Mouse (Mus musculus) kidney, postnatal 0 days (tissue): ENCODE results near the gene Snx11. TPM values are rescaled to one million over a fixed set of nuclear protein-coding genes. Genes with fewer than 3 reads are reported as not detected.

ENCODE experiments used
- ATAC-seq: fragments of 200-750 bp; cut with Nextera tagmentation; replicated peaks from 2 replicates; pipeline ENCODE4 v1.8.0; 2017; ENCODE audit warnings: low read depth, moderate number of reproducible peaks, moderate TSS enrichment, moderate library complexity; ENCODE audit not compliant: low FRiP score
- DNase-seq: peaks from one replicate; pipeline ENCODE4 v3.0.0-alpha.2; 2016; ENCODE audit warnings: low spot score
- H3K27ac ChIP-seq: fragments of 300-500 bp; sonication (generic); 2 replicates; pipeline ENCODE4 v1.5.1; 2014; ENCODE audit warnings: mild to moderate bottlenecking
- H3K27me3 ChIP-seq: fragments of 300-500 bp; sonication (generic); 2 replicates; pipeline ENCODE4 v1.6.1; 2014; ENCODE audit warnings: low read length, mixed read lengths; ENCODE audit not compliant: insufficient read depth
- H3K36me3 ChIP-seq: fragments of 300-500 bp; sonication (generic); 2 replicates; pipeline ENCODE4 v1.6.1; 2014; ENCODE audit warnings: low read length, mixed read lengths; ENCODE audit not compliant: insufficient read depth
- H3K4me1 ChIP-seq: fragments of 300-500 bp; sonication (generic); replicated peaks from 2 replicates; pipeline ENCODE4 v1.6.1; 2014; ENCODE audit warnings: antibody characterized with exemption, low read length, mixed read lengths; ENCODE audit not compliant: insufficient read depth
- H3K4me2 ChIP-seq: fragments of 300-500 bp; sonication (generic); 2 replicates; pipeline ENCODE4 v1.6.1; 2014; ENCODE audit warnings: mild to moderate bottlenecking, low read length, moderate library complexity, mixed read lengths
- H3K4me3 ChIP-seq: fragments of 300-500 bp; sonication (generic); replicated peaks from 2 replicates; pipeline ENCODE4 v1.5.1; 2014; ENCODE audit warnings: low read depth, low read length
- H3K9ac ChIP-seq: fragments of 300-500 bp; sonication (generic); 2 replicates; pipeline ENCODE4 v1.6.1; 2014; ENCODE audit warnings: low read depth, low read length
- H3K9me3 ChIP-seq: fragments of 300-500 bp; sonication (generic); replicated peaks from 2 replicates; pipeline ENCODE4 v1.6.1; 2016; ENCODE audit warnings: low read length, inconsistent platforms, mixed read lengths
- CTCF ChIP-seq: IDR thresholded peaks from 2 replicates; pipeline ENCODE4 v1.5.1; 2016; ENCODE audit warnings: antibody characterized with exemption, low read depth, mild to moderate bottlenecking, moderate library complexity
- WGBS: fragments of 180-500 bp; shearing (Covaris S2); extraction: QIAGEN DNeasy Blood & Tissue Kit; methylation state at CpG from one replicate; pipeline ENCODE4 v1.1.7; 2014; 5-methylcytosine and 5-hydroxymethylcytosine counted together
- polyA plus RNA-seq: library from polyadenylated mRNA; unstranded; fragments of >200 nt; fragmentation: Nextera tagmentation; extraction: Ambion mirVana; gene quantifications from 2 replicates; pipeline ENCODE4 v1.2.1, GENCODE M21; 2015

Snx11 gene
- polyA plus RNA-seq, 1 experiment from 2014 or later = 17.6 TPM

DNA sequence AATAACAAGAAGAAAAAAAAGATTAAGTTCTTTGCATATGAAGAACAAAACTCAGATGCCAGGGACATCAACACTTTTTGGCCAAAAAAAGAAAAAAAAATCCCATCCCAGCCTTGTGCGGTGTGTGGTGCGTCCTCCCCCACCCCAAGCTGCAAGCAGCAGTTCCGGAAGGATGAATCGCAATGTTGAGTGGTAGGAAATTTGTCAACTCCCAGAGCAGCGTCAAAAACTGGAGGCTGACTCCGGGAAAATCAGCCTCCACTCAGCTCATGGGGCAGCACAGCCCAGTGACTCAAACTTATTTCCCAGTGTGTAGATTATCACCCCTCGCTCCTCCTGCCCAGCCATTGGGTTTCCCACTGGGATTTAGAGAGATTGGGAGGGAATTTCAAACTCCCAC lies 15.4 kb downstream of the Snx11 start:
- Histone ChIP-seq H3K4me2 (no peak overlapping the region), H3K36me3 (no peaks in the 10 kb centered on the region), H3K9ac (no peak overlapping the region), H3K9me3 (no peaks in the 10 kb centered on the region), H3K4me1 (no peaks in the 10 kb centered on the region; the same call in 1 of the 2 replicates), H3K27ac (no peak overlapping the region), H3K27me3 (no peaks in the 10 kb centered on the region), H3K4me3 (no peak overlapping the region)
- TF ChIP-seq CTCF = no peak
- DNase-seq = no peak
- ATAC-seq = no peak
- 39% methylated on average over 7 of the region's 7 CpGs for WGBS

DNA sequence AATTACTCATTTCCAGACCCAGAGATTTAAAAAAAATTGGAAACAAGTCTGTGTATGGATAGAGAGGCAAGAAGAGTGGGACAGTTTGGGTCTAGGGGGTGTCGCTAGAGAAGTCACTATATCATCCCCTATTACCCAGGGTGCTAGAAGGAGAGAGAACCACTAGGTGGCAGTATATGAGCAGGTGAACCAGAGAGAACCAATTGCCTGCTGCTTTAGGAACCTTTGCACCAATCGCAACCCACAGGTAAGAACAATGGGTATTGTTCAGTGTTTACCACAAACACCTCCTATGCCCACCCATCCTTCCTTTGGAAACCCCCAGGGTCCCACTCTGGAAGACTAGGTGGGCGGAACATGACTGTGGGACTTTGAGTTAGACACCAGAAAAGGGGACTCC lies 17.3 kb downstream of the Snx11 start:
- H3K4me3 ChIP-seq = no peak overlapping the region
- no peak overlapping the region for H3K9ac ChIP-seq
- H3K27me3 ChIP-seq = no peaks in the 10 kb centered on the region
- no peak for ATAC-seq
- no peaks in the 10 kb centered on the region for H3K4me1 ChIP-seq
- H3K4me2 ChIP-seq = no peak overlapping the region
- H3K9me3 ChIP-seq = no peaks in the 10 kb centered on the region
- WGBS = 65% methylated on average over 3 of the region's 3 CpGs
- no peak overlapping the region for H3K27ac ChIP-seq
- H3K36me3 ChIP-seq = no peaks in the 10 kb centered on the region
- peak; percentile 90 for TF ChIP-seq CTCF
- DNase-seq = peak; percentile 86

GRCm38 (mm10) chr11:96758402-96758801 lies 19.0 kb downstream of the Snx11 start:
- WGBS = 52% methylated on average over 5 of the region's 5 CpGs
- no peak for TF ChIP-seq CTCF

DNA sequence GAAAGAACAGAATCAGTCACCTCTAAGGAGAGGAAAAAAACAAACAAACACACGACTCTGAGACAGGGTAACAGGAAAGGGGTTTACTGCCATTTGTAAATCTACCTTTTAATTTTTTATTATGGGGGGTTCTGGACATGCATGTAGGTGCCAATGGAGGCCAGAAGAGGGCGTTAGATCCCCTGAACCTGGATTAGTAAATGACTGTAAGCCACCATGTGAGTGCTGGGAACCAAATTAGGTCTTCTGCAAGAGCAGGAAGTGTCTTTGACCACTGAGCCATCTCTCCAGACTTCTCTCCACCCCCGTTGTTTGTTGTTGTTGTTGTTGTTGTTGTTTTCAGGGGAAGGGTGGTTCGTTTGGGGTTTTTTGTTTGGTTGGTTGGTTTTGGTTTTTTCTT lies 19.9 kb downstream of the Snx11 start:
- H3K27ac ChIP-seq = no peak overlapping the region
- no peaks in the 10 kb centered on the region for H3K36me3 ChIP-seq

More at GRCm38 (mm10) chr11:96758402-96758801, 19.0 kb downstream of the Snx11 start:
- no peak overlapping the region for H3K4me2 ChIP-seq
- no peak overlapping the region for H3K4me3 ChIP-seq
- no peaks in the 10 kb centered on the region for H3K36me3 ChIP-seq
- no peak overlapping the region for H3K9ac ChIP-seq
- no peaks in the 10 kb centered on the region for H3K9me3 ChIP-seq
- ATAC-seq = no peak
- no peaks in the 10 kb centered on the region for H3K4me1 ChIP-seq
- no peaks in the 10 kb centered on the region for H3K27me3 ChIP-seq
- H3K27ac ChIP-seq = no peak overlapping the region
- DNase-seq = no peak

GRCm38 (mm10) chr11:96755298-96755697 lies 22.1 kb downstream of the Snx11 start:
- WGBS = 95% methylated on average over 2 of the region's 2 CpGs
- DNase-seq = no peak
- Histone ChIP-seq H3K27ac (no peak overlapping the region), H3K4me3 (no peak overlapping the region), H3K27me3 (no peaks in the 10 kb centered on the region), H3K36me3 (no peaks in the 10 kb centered on the region), H3K4me2 (no peak overlapping the region), H3K4me1 (no peaks in the 10 kb centered on the region), H3K9me3 (no peaks in the 10 kb centered on the region), H3K9ac (no peak overlapping the region)
- TF ChIP-seq CTCF = peak; percentile 13; the same call in 1 of the 2 replicates
- no peak for ATAC-seq

More for the DNA sequence above, 19.9 kb downstream of the Snx11 start:
- H3K27me3 ChIP-seq = no peaks in the 10 kb centered on the region
- H3K9me3 ChIP-seq = no peaks in the 10 kb centered on the region
- no peak overlapping the region for H3K9ac ChIP-seq
- DNase-seq = no peak
- no peak for ATAC-seq
- H3K4me3 ChIP-seq = no peak overlapping the region
- H3K4me2 ChIP-seq = no peak overlapping the region
- peak; percentile 26; the same call in 1 of the 2 replicates for TF ChIP-seq CTCF
- no peaks in the 10 kb centered on the region for H3K4me1 ChIP-seq
- WGBS = 44% methylated on average over 4 of the region's 4 CpGs

- H3K27me3 ChIP-seq = no peaks in the 10 kb centered on the region
- ATAC-seq = no peak
- DNase-seq = peak; percentile 50
- no peak for TF ChIP-seq CTCF
- no peaks in the 10 kb centered on the region; the same call in 1 of the 2 replicates for H3K4me1 ChIP-seq
- H3K27ac ChIP-seq = no peak overlapping the region
- H3K4me2 ChIP-seq = no peak overlapping the region
- H3K36me3 ChIP-seq = no peaks in the 10 kb centered on the region
- 47% methylated on average over 3 of the region's 3 CpGs for whole genome bisulfite sequencing
- no peak overlapping the region for H3K9ac ChIP-seq
- no peak overlapping the region for H3K4me3 ChIP-seq
- no peaks in the 10 kb centered on the region for H3K9me3 ChIP-seq
Observed at GRCm38 (mm10) chr11:96747555-96747954, 29.8 kb downstream of the Snx11 start.

DNA sequence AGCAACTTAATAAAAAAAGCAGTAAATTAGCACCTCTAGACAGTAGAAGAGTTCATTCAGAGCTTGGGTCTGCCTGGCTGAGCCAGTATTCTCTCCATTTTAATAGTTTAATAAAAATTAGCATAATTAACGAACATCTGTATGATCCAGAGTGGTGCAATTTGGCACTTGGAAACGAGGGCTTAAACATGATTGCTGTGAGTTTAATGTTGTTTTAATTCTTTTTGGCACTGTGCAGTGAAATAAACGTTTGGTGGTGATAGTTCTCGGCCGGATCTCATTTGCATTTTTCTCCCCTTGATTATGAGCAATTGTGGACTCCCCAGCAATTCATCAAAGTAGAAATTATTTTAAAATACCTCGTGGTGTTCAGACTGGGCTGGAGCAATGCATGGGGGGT lies 30.7 kb downstream of the Snx11 start:
- H3K36me3 ChIP-seq = no peaks in the 10 kb centered on the region
- H3K9ac ChIP-seq = no peak overlapping the region
- 71% methylated on average over 6 of the region's 6 CpGs for WGBS
- no peaks in the 10 kb centered on the region for H3K9me3 ChIP-seq
- H3K4me3 ChIP-seq = no peak overlapping the region
- no peak overlapping the region for H3K4me2 ChIP-seq
- ATAC-seq = no peak
- H3K27ac ChIP-seq = no peak overlapping the region
- TF ChIP-seq CTCF = no peak
- H3K27me3 ChIP-seq = no peaks in the 10 kb centered on the region
- no peak for DNase-seq
- no peaks in the 10 kb centered on the region; the same call in 1 of the 2 replicates for H3K4me1 ChIP-seq
